Mouse (Mus musculus): ENCODE data around the gene Ap1m2.

- TF ChIP-seq GATA1 (IDR thresholded peaks at IDR 0.05; ENCODE audit: borderline replicate concordance, low read length) (no peak), CTCF (IDR thresholded peaks at IDR 0.05; ENCODE audit: low read depth, low read length) (no peak), TAL1 (conservative IDR thresholded peaks at IDR 0.05; ENCODE audit: low read depth, low read length) (no peak), POLR2AphosphoS5 (IDR thresholded peaks at IDR 0.05; ENCODE audit: insufficient replicate concordance, low read depth, low read length) (no peak), GATA2 (IDR thresholded peaks at IDR 0.05; ENCODE audit: borderline replicate concordance, low read depth, low read length) (no peak)
These were observed 20.9 kb downstream of the Ap1m2 start, which contains the start of gene Cdkn2d for GRCm38 (mm10) chr9:21291022-21291787.
